7 mouse cellular contexts compared by ENCODE assay signal in the genomic region with DNA sequence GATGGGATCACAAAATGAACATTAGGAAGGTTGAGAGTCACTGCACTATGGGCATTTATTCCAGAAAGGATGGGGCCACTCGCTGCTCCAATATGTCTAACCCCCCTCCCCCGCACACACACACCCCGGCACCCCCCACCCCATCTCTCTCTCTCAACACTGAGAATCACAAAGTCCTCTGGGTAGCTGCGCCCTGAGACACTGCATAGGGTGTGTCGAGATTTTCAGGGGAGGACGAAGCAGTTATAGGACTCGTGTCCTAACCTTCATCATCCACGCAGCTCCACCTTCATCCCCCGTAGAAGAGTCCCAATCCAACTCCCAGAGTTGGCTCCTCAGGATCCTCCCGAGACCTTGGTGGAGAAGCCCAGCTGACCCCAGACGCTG. TPM values are rescaled to one million over a fixed set of nuclear protein-coding genes. Genes with fewer than 3 reads are reported as not detected.
DNase-seq lines count a peak whose midpoint lies in the region; ATAC-seq and TF ChIP-seq lines count a peak whose summit lies in the region.

No protein-coding gene starts in this region.

- TF ChIP-seq POLR2A in spleen, adult 2 months (IDR thresholded peaks at IDR 0.05; ENCODE audit: low read depth, low read length): no peak

- H3K27me3 ChIP-seq in spleen, adult 2 months (ENCODE audit: control insufficient read depth, insufficient read depth, low read length): no peaks in the 10 kb centered on the region
- H3K27me3 ChIP-seq in forebrain, embryonic 12.5 days: peaks cover 3% of the 10 kb centered on the region; the same call in 1 of the 2 replicates
- no peaks in the 10 kb centered on the region for H3K27me3 ChIP-seq in liver, embryonic 12.5 days (replicated peaks)
- no peaks in the 10 kb centered on the region for H3K27me3 ChIP-seq in stomach, embryonic 16.5 days (ENCODE audit: control insufficient read depth, insufficient read depth, low read length)

- peak overlapping the region; percentile 82 for H3K9ac ChIP-seq in forebrain, embryonic 12.5 days
- peak overlapping the region; percentile 78 for H3K9ac ChIP-seq in liver, embryonic 12.5 days
- peak overlapping the region; percentile 90 for H3K9ac ChIP-seq in stomach, embryonic 16.5 days (ENCODE audit: low read length)

- peaks cover 4% of the 10 kb centered on the region; the same call in 1 of the 2 replicates for H3K4me1 ChIP-seq in spleen, adult 2 months (ENCODE audit: control insufficient read depth, insufficient read depth, insufficient read length)
- H3K4me1 ChIP-seq in forebrain, embryonic 12.5 days: peaks cover 15% of the 10 kb centered on the region
- peaks cover 22% of the 10 kb centered on the region for H3K4me1 ChIP-seq in liver, embryonic 12.5 days
- H3K4me1 ChIP-seq in stomach, embryonic 16.5 days (ENCODE audit: control insufficient read depth, insufficient read depth, low read length): peaks cover 8% of the 10 kb centered on the region; the same call in 1 of the 2 replicates

- no peak for TF ChIP-seq CTCF in spleen, adult 2 months (IDR thresholded peaks at IDR 0.05; ENCODE audit: extremely low read depth, insufficient read depth, insufficient read length, insufficient replicate concordance)

- ATAC-seq in forebrain, embryonic 12.5 days (ENCODE audit: low FRiP score): no peak; the same call in 1 of the 2 replicates
- peak; percentile 38 for ATAC-seq in liver, embryonic 12.5 days
- ATAC-seq in stomach, embryonic 16.5 days (ENCODE audit: insufficient read depth, low FRiP score): peak; percentile 44

- H3K27ac ChIP-seq in spleen, adult 2 months (ENCODE audit: insufficient read depth, low read length): 0 out of 2 replicates have a peak overlapping the region, but pooled peaks have one; percentile 51
- H3K27ac ChIP-seq in forebrain, embryonic 12.5 days: peak overlapping the region; percentile 83
- H3K27ac ChIP-seq in liver, embryonic 12.5 days: peak overlapping the region; percentile 61
- H3K27ac ChIP-seq in stomach, embryonic 16.5 days (ENCODE audit: low read length): peak overlapping the region; percentile 92

- peak overlapping the region; percentile 77 for H3K4me2 ChIP-seq in forebrain, embryonic 12.5 days
- H3K4me2 ChIP-seq in liver, embryonic 12.5 days: peak overlapping the region; percentile 78
- peak overlapping the region; percentile 77 for H3K4me2 ChIP-seq in stomach, embryonic 16.5 days (ENCODE audit: low read depth, low read length)

- peaks cover 1% of the 10 kb centered on the region; the same call in 1 of the 2 replicates for H3K36me3 ChIP-seq in spleen, adult 2 months (ENCODE audit: control insufficient read depth, insufficient read depth, low read length)
- no peaks in the 10 kb centered on the region for H3K36me3 ChIP-seq in forebrain, embryonic 12.5 days (replicated peaks)
- H3K36me3 ChIP-seq in liver, embryonic 12.5 days: no peaks in the 10 kb centered on the region; the same call in 1 of the 2 replicates
- no peaks in the 10 kb centered on the region for H3K36me3 ChIP-seq in stomach, embryonic 16.5 days (ENCODE audit: control insufficient read depth, insufficient read depth, low read length)

- no peaks in the 10 kb centered on the region for H3K9me3 ChIP-seq in forebrain, embryonic 12.5 days
- H3K9me3 ChIP-seq in liver, embryonic 12.5 days (replicated peaks): no peaks in the 10 kb centered on the region
- H3K9me3 ChIP-seq in stomach, embryonic 16.5 days (replicated peaks; ENCODE audit: control insufficient read depth, low read length): no peaks in the 10 kb centered on the region

- no peak for DNase-seq in spleen, adult 2 months (ENCODE audit: low read depth in 1 of 2, low spot score in 2 of 2)
- DNase-seq in spleen, adult 18-20 months: no peak
- no peak for DNase-seq in frontal cortex, postnatal 36 days (ENCODE audit: low spot score in 2 of 2)
- DNase-seq in layer of hippocampus, adult 11-12 months (ENCODE audit: low spot score): no peak

- 5% methylated on average over 11 of the region's 11 CpGs for WGBS in spleen, adult 2 months
- WGBS in forebrain, embryonic 12.5 days: 5% methylated on average over 11 of the region's 11 CpGs
- 6% methylated on average over 11 of the region's 11 CpGs for WGBS in liver, embryonic 12.5 days (ENCODE audit: insufficient replicate concordance)
- 4% methylated on average over 11 of the region's 11 CpGs for WGBS in stomach, embryonic 16.5 days

- peak overlapping the region; percentile 62 for H3K4me3 ChIP-seq in spleen, adult 2 months (ENCODE audit: extremely low read depth, insufficient read depth, insufficient read length)
- H3K4me3 ChIP-seq in forebrain, embryonic 12.5 days (replicated peaks): peak overlapping the region; percentile 69
- peak overlapping the region; percentile 79 for H3K4me3 ChIP-seq in liver, embryonic 12.5 days
- peak overlapping the region; percentile 89 for H3K4me3 ChIP-seq in stomach, embryonic 16.5 days (replicated peaks; ENCODE audit: low read length)

RNA-seq across cellular contexts. Expression of a gene that starts 0.6 kb away (rescaled TPM):
- polyA plus RNA-seq in spleen, adult 2 months (2012; rRNA removed): 0.53 and 0.62 TPM in 2 replicates
- 7.7 and 10.3 TPM in 2 replicates for polyA plus RNA-seq in forebrain, embryonic 12.5 days (2016; fragmentation: Nextera tagmentation; extraction: Ambion mirVana)
- 1.8 and 2.8 TPM in 2 replicates for polyA plus RNA-seq in liver, embryonic 12.5 days (2016; fragmentation: Nextera tagmentation; extraction: Ambion mirVana)
- polyA plus RNA-seq in stomach, embryonic 16.5 days (2015; fragmentation: Nextera tagmentation; extraction: Ambion mirVana): 5.8 and 6.7 TPM in 2 replicates

RNA-seq across cellular contexts. Expression of a gene that starts 26.3 kb away (rescaled TPM):
- 0.26 and 0.32 TPM in 2 replicates for polyA plus RNA-seq in spleen, adult 2 months (2012; rRNA removed)
- not detected in 2 replicates for polyA plus RNA-seq in forebrain, embryonic 12.5 days (2016; fragmentation: Nextera tagmentation; extraction: Ambion mirVana)
- polyA plus RNA-seq in liver, embryonic 12.5 days (2016; fragmentation: Nextera tagmentation; extraction: Ambion mirVana): not detected in 2 replicates
- polyA plus RNA-seq in stomach, embryonic 16.5 days (2015; fragmentation: Nextera tagmentation; extraction: Ambion mirVana): 0.41 and 1.0 TPM in 2 replicates

RNA-seq across cellular contexts. Expression of a gene that starts 56.4 kb away (rescaled TPM):
- 35.7 and 42.7 TPM in 2 replicates for polyA plus RNA-seq in spleen, adult 2 months (2012; rRNA removed)
- 4.3 and 7.0 TPM in 2 replicates for polyA plus RNA-seq in forebrain, embryonic 12.5 days (2016; fragmentation: Nextera tagmentation; extraction: Ambion mirVana)
- polyA plus RNA-seq in liver, embryonic 12.5 days (2016; fragmentation: Nextera tagmentation; extraction: Ambion mirVana): 5.2 and 5.4 TPM in 2 replicates
- polyA plus RNA-seq in stomach, embryonic 16.5 days (2015; fragmentation: Nextera tagmentation; extraction: Ambion mirVana): 18.3 and 20.4 TPM in 2 replicates
